Mouse (Mus musculus) MEL (cell line): ENCODE data around the gene Wdr44. TPM values are rescaled to one million over a fixed set of nuclear protein-coding genes. Genes with fewer than 3 reads are reported as not detected.
A peak's percentile ranks its signal among the peaks of the same experiment; 100 is the strongest.

Experiments
- DNase-seq: peaks from one replicate; pipeline ENCODE4 v3.0.0; 2011; ENCODE audit warnings: low read depth, low spot score
- H3K27ac ChIP-seq: 2 replicates; pipeline ENCODE4 v1.5.1; 2012; ENCODE audit warnings: low read depth, mild to moderate bottlenecking, control low read depth, low read length, moderate library complexity; ENCODE audit not compliant: control insufficient read depth
- H3K27me3 ChIP-seq, 2 experiments: fragments of 150-350 bp in 1 of 2; sonication (generic) in 1 of 2; 2 replicates each; pipeline ENCODE4 v1.6.1; 2012; ENCODE audit warnings: low read length in 2 of 2, mild to moderate bottlenecking in 2 of 2, improper control_type of control experiment in 1 of 2, moderate library complexity in 1 of 2; ENCODE audit not compliant: insufficient read depth in 2 of 2, control insufficient read depth in 1 of 2
- H3K36me3 ChIP-seq, 2 experiments: 2 replicates each; pipeline ENCODE4 v1.6.1; 2012 to 2014; ENCODE audit warnings: low read length in 2 of 2, improper control_type of control experiment in 1 of 2, inconsistent platforms in 1 of 2, mild to moderate bottlenecking in 1 of 2; ENCODE audit not compliant: insufficient read depth in 2 of 2, control insufficient read depth in 1 of 2
- H3K4me1 ChIP-seq, 2 experiments: fragments of 150-350 bp in 1 of 2; sonication (generic) in 1 of 2; 2 replicates each; pipeline ENCODE4 v1.6.1; 2012; ENCODE audit warnings: low read length in 2 of 2, improper control_type of control experiment in 1 of 2, mild to moderate bottlenecking in 1 of 2; ENCODE audit not compliant: insufficient read depth in 2 of 2, control insufficient read depth in 1 of 2
- H3K4me3 ChIP-seq, 2 experiments: fragments of 150-350 bp in 1 of 2; sonication (generic) in 1 of 2; 2 replicates each; pipeline ENCODE4 v1.5.1; 2012; ENCODE audit warnings: low read depth in 2 of 2, low read length in 2 of 2, mild to moderate bottlenecking in 2 of 2, moderate library complexity in 2 of 2, control low read depth in 1 of 2, improper control_type of control experiment in 1 of 2; ENCODE audit not compliant: control insufficient read depth in 1 of 2, insufficient read depth in 1 of 2
- H3K79me2 ChIP-seq: 2 replicates; pipeline ENCODE4 v1.6.1; 2012; ENCODE audit warnings: mild to moderate bottlenecking, low read length, moderate library complexity; ENCODE audit not compliant: control insufficient read depth, poor library complexity, insufficient read depth
- H3K9ac ChIP-seq: 2 replicates; pipeline ENCODE4 v1.6.1; 2012; ENCODE audit warnings: low read depth, mild to moderate bottlenecking, control low read depth, low read length, moderate library complexity; ENCODE audit not compliant: control insufficient read depth, poor library complexity, severe bottlenecking
- H3K9me3 ChIP-seq: fragments of 150-350 bp; sonication (generic); replicated peaks from 2 replicates; pipeline ENCODE4 v1.6.1; 2012; ENCODE audit warnings: mild to moderate bottlenecking, low read length, improper control_type of control experiment, moderate library complexity; ENCODE audit not compliant: insufficient read depth
- CHD1 ChIP-seq: IDR thresholded peaks from 2 replicates; pipeline ENCODE4 v1.6.1; 2012; ENCODE audit warnings: low read depth, mild to moderate bottlenecking, inconsistent platforms, low read length, improper control_type of control experiment
- CTCF ChIP-seq, 3 experiments: IDR thresholded peaks in 2 of 3; conservative IDR thresholded peaks in 1 of 3; 2 replicates each; pipeline ENCODE4 v1.5.1; 2011 to 2012; ENCODE audit warnings: low read length in 3 of 3, low read depth in 2 of 3, mild to moderate bottlenecking in 2 of 3, improper control_type of control experiment in 1 of 3, inconsistent platforms in 1 of 3, mixed read lengths in 1 of 3, moderate library complexity in 1 of 3; ENCODE audit not compliant: control insufficient read depth in 1 of 3, insufficient read depth in 1 of 3, poor library complexity in 1 of 3, severe bottlenecking in 1 of 3
- E2F4 ChIP-seq: IDR thresholded peaks from 2 replicates; pipeline ENCODE4 v1.6.1; 2011; ENCODE audit warnings: low read depth, low read length, improper control_type of control experiment, borderline replicate concordance
- ELF1 ChIP-seq: IDR thresholded peaks from 2 replicates; pipeline ENCODE4 v1.6.1; 2014; ENCODE audit warnings: low read depth, mild to moderate bottlenecking, inconsistent platforms, low read length, improper control_type of control experiment, moderate library complexity
- EP300 ChIP-seq, 2 experiments: IDR thresholded peaks; 2 replicates each; pipeline ENCODE4 v1.6.1; 2011; ENCODE audit warnings: improper control_type of control experiment in 2 of 2, low read length in 2 of 2, low read depth in 1 of 2, mild to moderate bottlenecking in 1 of 2
- ETS1 ChIP-seq: IDR thresholded peaks from 2 replicates; pipeline ENCODE4 v1.6.1; 2012; ENCODE audit warnings: low read depth, mild to moderate bottlenecking, inconsistent platforms, low read length, improper control_type of control experiment, moderate library complexity
- GATA1 ChIP-seq: IDR thresholded peaks from 2 replicates; pipeline ENCODE4 v1.6.1; 2011; ENCODE audit warnings: low read depth, low read length, improper control_type of control experiment
- JUND ChIP-seq: IDR thresholded peaks from 2 replicates; pipeline ENCODE4 v1.6.1; 2011; ENCODE audit warnings: low read depth, mild to moderate bottlenecking, improper control_type of control experiment, low read length
- KAT2A ChIP-seq: conservative IDR thresholded peaks from 2 replicates; pipeline ENCODE4 v1.6.1; 2012; ENCODE audit warnings: low read depth, low read length, improper control_type of control experiment, inconsistent platforms
- MAZ ChIP-seq: IDR thresholded peaks from 2 replicates; pipeline ENCODE4 v1.6.1; 2012; ENCODE audit warnings: low read depth, mild to moderate bottlenecking, inconsistent platforms, low read length, improper control_type of control experiment
- MXI1 ChIP-seq: IDR thresholded peaks from 2 replicates; pipeline ENCODE4 v1.6.1; 2011; ENCODE audit warnings: mild to moderate bottlenecking, low read depth, low read length, improper control_type of control experiment
- POLR2A ChIP-seq, 2 experiments: IDR thresholded peaks; 2 replicates each; pipeline ENCODE4 v1.6.1; 2011 to 2012; ENCODE audit warnings: low read length in 2 of 2, mild to moderate bottlenecking in 2 of 2, control low read depth in 1 of 2, improper control_type of control experiment in 1 of 2, low read depth in 1 of 2, moderate library complexity in 1 of 2; ENCODE audit not compliant: control insufficient read depth in 1 of 2, insufficient read depth in 1 of 2, poor library complexity in 1 of 2
- RCOR1 ChIP-seq: IDR thresholded peaks from 2 replicates; pipeline ENCODE4 v1.6.1; 2012; ENCODE audit warnings: low read depth, mild to moderate bottlenecking, inconsistent platforms, low read length, improper control_type of control experiment
- SIN3A ChIP-seq: IDR thresholded peaks from 2 replicates; pipeline ENCODE4 v1.6.1; 2012; ENCODE audit warnings: low read length, improper control_type of control experiment, inconsistent platforms
- SMC3 ChIP-seq: IDR thresholded peaks from 2 replicates; pipeline ENCODE4 v1.6.1; 2011; ENCODE audit warnings: low read depth, low read length, improper control_type of control experiment
- TAL1 ChIP-seq: IDR thresholded peaks from 2 replicates; pipeline ENCODE4 v1.6.1; 2012; ENCODE audit warnings: mild to moderate bottlenecking, inconsistent platforms, low read length, moderate library complexity, mixed read lengths
- USF1 ChIP-seq: IDR thresholded peaks from 2 replicates; pipeline ENCODE4 v1.6.1; 2014; ENCODE audit warnings: low read depth, mild to moderate bottlenecking, inconsistent platforms, low read length, improper control_type of control experiment, moderate library complexity
- USF2 ChIP-seq, 2 experiments: IDR thresholded peaks; 2 replicates each; pipeline ENCODE4 v1.6.1; 2011 to 2012; ENCODE audit warnings: improper control_type of control experiment in 2 of 2, low read length in 2 of 2, borderline replicate concordance in 1 of 2, inconsistent platforms in 1 of 2, low read depth in 1 of 2, mild to moderate bottlenecking in 1 of 2; ENCODE audit not compliant: insufficient read depth in 1 of 2
- ZNF384 ChIP-seq: IDR thresholded peaks from 2 replicates; pipeline ENCODE4 v1.6.1; 2012; ENCODE audit warnings: low read depth, mild to moderate bottlenecking, inconsistent platforms, low read length, improper control_type of control experiment
- polyA plus RNA-seq, 2 experiments: library from polyadenylated mRNA; stranded (reverse) in 1 of 2; unstranded in 1 of 2; fragments of >175 nt in 1 of 2; fragments of >200 nt in 1 of 2; gene quantifications; 2 replicates each; pipeline versions ENCODE4 v1.2.1 to v1.2.4; 2012; ENCODE audit warnings: low replicate concordance in 2 of 2, low read depth in 1 of 2; ENCODE audit not compliant: insufficient read length in 2 of 2, insufficient read depth in 1 of 2, missing spikeins in 1 of 2
- total RNA-seq: library from RNA; depleted of rRNA; stranded (reverse); fragments of 300-350 nt; gene quantifications from 2 replicates; pipeline ENCODE4 v1.2.3, GENCODE M21; 2012

The Wdr44 gene
- total and polyA plus RNA-seq, 3 experiments = 7.5 to 20.3 TPM; not detected in 1

DNA sequence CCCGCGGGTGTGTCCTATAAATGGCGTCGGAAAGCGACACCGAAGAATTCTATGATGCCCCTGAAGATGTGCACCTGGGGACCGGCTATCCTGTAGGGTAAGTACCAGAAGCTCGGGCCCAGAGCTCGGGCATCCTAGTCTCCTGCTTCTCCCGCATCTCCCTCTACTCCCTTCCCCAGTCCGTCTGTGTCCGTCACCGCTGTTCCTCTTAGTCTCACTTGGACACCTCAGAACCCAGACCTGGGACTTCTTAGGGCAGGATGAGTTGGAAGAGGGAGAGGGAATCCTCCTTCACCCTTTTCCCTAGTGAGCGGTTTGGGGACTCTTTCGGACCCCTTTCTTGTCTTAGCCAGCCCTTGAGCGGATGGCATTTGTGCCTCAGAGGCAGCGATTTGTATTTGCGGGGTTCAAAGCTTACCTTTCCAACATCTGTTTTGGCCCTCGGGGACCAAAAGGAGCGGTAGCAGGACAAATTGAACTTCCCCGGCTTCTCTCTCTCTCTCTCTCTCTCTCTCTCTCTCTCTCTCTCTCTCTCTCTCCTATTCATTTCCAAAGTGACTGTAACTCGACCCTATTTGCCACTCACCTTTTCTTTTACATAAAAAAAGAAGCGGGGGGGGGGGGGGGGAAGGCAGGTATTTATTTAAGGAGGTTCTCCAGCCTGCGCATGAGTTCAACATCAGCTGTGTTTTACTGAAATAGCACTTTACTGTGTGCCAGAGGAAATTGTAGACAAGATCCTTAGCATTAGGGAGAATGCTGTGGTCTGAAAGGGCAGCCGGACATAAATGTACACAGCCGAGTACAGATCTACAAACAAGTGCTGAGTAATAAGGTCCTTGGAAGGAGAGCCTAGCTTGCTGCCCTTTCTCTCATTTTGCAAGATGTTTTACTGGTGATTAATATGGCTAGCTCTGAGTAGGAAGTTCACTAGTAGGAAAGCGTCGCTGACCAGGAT lies 871 bp downstream of the Wdr44 start (continued):
- no peak for TF ChIP-seq ETS1
- TF ChIP-seq USF1 = no peak
- no peak for TF ChIP-seq KAT2A
- 0 out of 2 replicates have a peak, but pooled peaks have one; percentile 10 for TF ChIP-seq ELF1
- TF ChIP-seq SMC3 = no peak
- TF ChIP-seq E2F4 = no peak
- no peak for TF ChIP-seq USF2 (IDR thresholded peaks at IDR 0.05; ENCODE audit: borderline replicate concordance in 1 of 2, insufficient read depth in 1 of 2, low read depth in 1 of 2, low read length in 2 of 2)
- peak; percentile 64 for TF ChIP-seq MXI1
- TF ChIP-seq ZNF384 = no peak
- TF ChIP-seq RCOR1 = no peak
- peak; percentile 96 for TF ChIP-seq CHD1
- no peak for TF ChIP-seq EP300 (IDR thresholded peaks at IDR 0.05; ENCODE audit: low read depth in 1 of 2, low read length in 2 of 2)
- TF ChIP-seq MAZ = no peak
- no peak for TF ChIP-seq CTCF (IDR thresholded peaks at IDR 0.05 in 2 of 3, conservative IDR thresholded peaks at IDR 0.05 in 1 of 3; ENCODE audit: control insufficient read depth in 1 of 3, insufficient read depth in 1 of 3, low read depth in 2 of 3, low read length in 3 of 3, poor library complexity in 1 of 3, severe bottlenecking in 1 of 3)
- TF ChIP-seq POLR2A (IDR thresholded peaks at IDR 0.05; ENCODE audit: control insufficient read depth in 1 of 2, insufficient read depth in 1 of 2, low read depth in 1 of 2, low read length in 2 of 2, poor library complexity in 1 of 2) = peak in 1 of 2 experiments; percentile 14; a peak in 1 of 4 replicates
- peak; percentile 10; the same call in 1 of the 2 replicates for TF ChIP-seq SIN3A
- TF ChIP-seq, all 39 proteins: peak for 6

DNA sequence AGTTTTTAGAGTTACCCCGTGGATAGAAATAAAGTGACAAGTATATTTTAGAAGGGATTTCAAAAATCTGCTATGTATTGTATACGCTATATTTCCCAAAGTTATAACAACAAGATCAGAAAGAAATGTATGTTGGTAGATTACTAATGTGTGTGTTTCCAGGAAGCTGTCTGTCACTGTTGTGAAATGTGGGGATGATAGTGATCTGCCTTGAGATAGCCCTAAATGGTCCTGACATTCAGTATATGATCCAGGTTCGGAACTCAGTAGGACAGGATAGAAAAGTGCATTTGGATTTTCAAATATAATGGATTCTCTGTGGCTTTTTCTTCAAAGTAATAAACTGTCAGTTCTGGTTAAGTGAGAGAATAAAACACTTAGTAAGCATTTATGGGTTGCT lies 1.7 kb downstream of the Wdr44 start:
- peaks cover 6 to 12% of the 10 kb centered on the region in 2 experiments for H3K4me1 ChIP-seq
- H3K27ac ChIP-seq = peak overlapping the region; percentile 66
- H3K9me3 ChIP-seq = no peaks in the 10 kb centered on the region
- peaks cover 50% of the 10 kb centered on the region for H3K79me2 ChIP-seq
- H3K36me3 ChIP-seq = peaks cover 0 to 20% of the 10 kb centered on the region in 2 experiments; a peak in 2 of 4 replicates
- H3K4me3 ChIP-seq = peak overlapping the region in 1 of 2 experiments; percentile 86; a peak in 2 of 4 replicates
- TF ChIP-seq GATA1 (peak; percentile 77), SIN3A (peak; percentile 38), ETS1 (peak; percentile 44), JUND (0 out of 2 replicates have a peak, but pooled peaks have one; percentile 2), TAL1 (no peak), MXI1 (no peak), ELF1 (no peak)
- TF ChIP-seq, all 39 proteins: peak for 4
- peak overlapping the region; percentile 94 for H3K9ac ChIP-seq
- H3K27me3 ChIP-seq = no peaks in the 10 kb centered on the region
- DNase-seq = peak; percentile 55
